Mouse (Mus musculus): Measurements from ENCODE around the gene Rnf13.

GRCm38 (mm10) chr3:57691772-57692171 lies 44.1 kb upstream of the Rnf13 start:
- TF ChIP-seq CTCF (IDR thresholded peaks at IDR 0.05; ENCODE audit: low read depth): no peak
- no peak for TF ChIP-seq EP300 (IDR thresholded peaks at IDR 0.05; ENCODE audit: low read depth)

Data from liver, embryonic 14.5 days (tissue).